Mouse (Mus musculus) heart, embryonic 12.5 days (tissue): ENCODE measurements around the gene Pum2. TPM values are rescaled to one million over a fixed set of nuclear protein-coding genes. Genes with fewer than 3 reads are reported as not detected.

Experiments used
- ATAC-seq: fragments of 200-750 bp; cut with Nextera tagmentation; 2 replicates; pipeline ENCODE4 v1.8.0; 2017; ENCODE audit warnings: moderate TSS enrichment, moderate library complexity; ENCODE audit not compliant: insufficient number of reproducible peaks, low FRiP score
- H3K27ac ChIP-seq: fragments of 300-500 bp; sonication (generic); 2 replicates; pipeline ENCODE4 v1.5.1; 2016; ENCODE audit warnings: mild to moderate bottlenecking, moderate library complexity; ENCODE audit not compliant: poor library complexity, severe bottlenecking
- H3K27me3 ChIP-seq: fragments of 300-500 bp; sonication (generic); replicated peaks from 2 replicates; pipeline ENCODE4 v1.6.1; 2016; ENCODE audit warnings: mild to moderate bottlenecking, moderate library complexity
- H3K36me3 ChIP-seq: fragments of 300-500 bp; sonication (generic); 2 replicates; pipeline ENCODE4 v1.6.1; 2016; ENCODE audit warnings: mild to moderate bottlenecking, moderate library complexity
- H3K4me1 ChIP-seq: fragments of 300-500 bp; sonication (generic); replicated peaks from 2 replicates; pipeline ENCODE4 v1.6.1; 2016; ENCODE audit warnings: mild to moderate bottlenecking
- H3K4me2 ChIP-seq: fragments of 300-500 bp; sonication (generic); 2 replicates; pipeline ENCODE4 v1.6.1; 2016; ENCODE audit warnings: mild to moderate bottlenecking, moderate library complexity
- H3K4me3 ChIP-seq: fragments of 300-500 bp; sonication (generic); 2 replicates; pipeline ENCODE4 v1.5.1; 2016; ENCODE audit warnings: mild to moderate bottlenecking
- H3K9ac ChIP-seq: fragments of 300-500 bp; sonication (generic); 2 replicates; pipeline ENCODE4 v1.6.1; 2016; ENCODE audit warnings: mild to moderate bottlenecking, moderate library complexity
- H3K9me3 ChIP-seq: fragments of 300-500 bp; sonication (generic); replicated peaks from 2 replicates; pipeline ENCODE4 v1.6.1; 2016; ENCODE audit warnings: mild to moderate bottlenecking, moderate library complexity
- WGBS: fragments of 180-500 bp; shearing (Covaris S2); methylation state at CpG from one replicate; pipeline ENCODE4 v1.1.7; 2016; 5-methylcytosine and 5-hydroxymethylcytosine counted together
- polyA plus RNA-seq: library from polyadenylated mRNA; unstranded; fragments of >200 nt; fragmentation: Nextera tagmentation; extraction: Ambion mirVana; gene quantifications from 2 replicates; pipeline ENCODE4 v1.2.1, GENCODE M21; 2016

Gene Pum2
- polyA plus RNA-seq, 1 experiment from 2014 or later = 37.3 TPM

DNA sequence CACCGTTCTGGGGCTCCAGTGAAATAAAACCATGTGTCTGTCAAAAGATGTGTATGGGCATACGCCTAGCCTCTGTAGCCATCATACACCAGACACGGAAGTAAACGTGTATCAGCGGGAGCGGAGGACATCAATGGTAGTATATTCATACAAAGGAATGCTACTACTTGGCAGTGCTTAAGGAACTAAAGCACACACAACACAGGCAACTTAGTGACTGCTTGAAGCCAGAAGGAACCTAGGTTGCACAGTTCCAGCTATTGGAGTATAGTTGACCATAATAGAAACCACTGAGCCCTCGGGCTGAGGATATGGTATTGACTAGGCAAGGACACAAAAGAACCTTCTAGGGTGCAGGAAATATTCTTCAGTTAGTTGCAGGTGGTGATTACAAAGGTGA is 124.0 kb downstream of the Pum2 start:
- H3K4me1 ChIP-seq = peaks cover 6% of the 10 kb centered on the region
- H3K9me3 ChIP-seq = no peaks in the 10 kb centered on the region
- H3K9ac ChIP-seq = no peak overlapping the region
- ATAC-seq = no peak
- H3K27me3 ChIP-seq = no peaks in the 10 kb centered on the region
- WGBS = 86% methylated on average over 7 of the region's 7 CpGs
- peaks cover 22% of the 10 kb centered on the region; the same call in 1 of the 2 replicates for H3K36me3 ChIP-seq
- no peak overlapping the region for H3K27ac ChIP-seq
- H3K4me3 ChIP-seq = no peak overlapping the region
- no peak overlapping the region for H3K4me2 ChIP-seq

DNA sequence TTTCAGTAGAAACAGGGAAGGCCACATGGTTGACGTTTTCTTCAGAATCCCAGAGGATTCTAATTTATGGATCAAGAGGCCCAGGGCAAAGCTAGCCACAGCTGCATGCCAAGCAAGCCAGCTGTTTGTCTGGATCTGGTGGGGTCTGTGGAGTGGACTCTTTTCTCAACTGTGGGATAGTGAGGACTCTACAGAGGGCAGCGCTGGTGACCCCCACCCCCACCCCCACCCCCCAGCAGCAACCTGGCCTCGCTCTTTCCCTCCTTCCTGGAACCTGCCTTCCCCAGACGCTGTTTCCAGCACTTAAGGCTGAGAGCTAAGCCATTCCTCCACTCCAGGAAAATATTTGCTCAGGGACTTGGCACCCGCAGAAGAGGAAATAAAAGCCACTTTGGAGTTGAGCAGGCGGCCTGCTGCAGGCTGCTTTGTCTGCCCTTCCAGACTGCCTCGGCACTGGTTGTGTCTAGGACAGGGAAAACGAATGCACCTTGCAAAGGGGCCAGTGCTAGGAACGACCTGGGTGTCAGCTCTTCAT is 124.6 kb downstream of the Pum2 start:
- peaks cover 6% of the 10 kb centered on the region for H3K4me1 ChIP-seq
- peak; percentile 33; the same call in 1 of the 2 replicates for ATAC-seq
- no peaks in the 10 kb centered on the region for H3K9me3 ChIP-seq
- no peaks in the 10 kb centered on the region for H3K27me3 ChIP-seq
- no peak overlapping the region for H3K4me2 ChIP-seq
- H3K9ac ChIP-seq = no peak overlapping the region
- peaks cover 20% of the 10 kb centered on the region; the same call in 1 of the 2 replicates for H3K36me3 ChIP-seq
- no peak overlapping the region for H3K4me3 ChIP-seq
- WGBS = 47% methylated on average over 9 of the region's 9 CpGs
- H3K27ac ChIP-seq = peak overlapping the region; percentile 49

Other genes with a start within 250 kb of the Pum2 start
- 52.9 and 55.1 TPM in 2 replicates for gene Rhob, start 174.1 kb upstream of the Pum2 start, polyA plus RNA-seq
- not detected in 2 replicates for gene Slc7a15, start 75.1 kb upstream of the Pum2 start, polyA plus RNA-seq
- gene Sdc1, start 97.2 kb downstream of the Pum2 start, polyA plus RNA-seq = 46.0 and 46.4 TPM in 2 replicates
- 295 and 302 TPM in 2 replicates for gene Laptm4a, start 247.5 kb downstream of the Pum2 start, polyA plus RNA-seq